19 mouse cellular contexts compared by ENCODE assay signal in genomic region chrX:161689336-161689735, GRCm38 (mm10). TPM values are rescaled to one million over a fixed set of nuclear protein-coding genes. Genes with fewer than 3 reads are reported as not detected.
DNase-seq lines count a peak whose midpoint lies in the region; ATAC-seq and TF ChIP-seq lines count a peak whose summit lies in the region.
"Had no signal": no experiment of that assay in that cellular context is flagged by ENCODE, and none has a peak within 500 bp of the region (broad histone marks: within the 10 kb centered on the region; RNA-seq: fewer than 3 reads in every experiment).

No protein-coding gene starts in this region.

- no peak for ATAC-seq in limb, embryonic 14.5 days (ENCODE audit: low FRiP score, low read depth)
- no peak for ATAC-seq in intestine, embryonic 16.5 days
- ATAC-seq: forebrain, embryonic 13.5 days; hindbrain, embryonic 16.5 days; liver, postnatal 0 days; midbrain, embryonic 16.5 days had no signal

- H3K27me3 ChIP-seq in limb, embryonic 14.5 days (ENCODE audit: control insufficient read depth, insufficient read depth, low read length): 0 out of 2 replicates have a peak, but pooled peaks cover 5% of the 10 kb centered on the region
- peaks cover 92% of the 10 kb centered on the region for H3K27me3 ChIP-seq in limb, embryonic 10.5 days (ENCODE audit: low read depth, poor library complexity, severe bottlenecking)
- 0 out of 2 replicates have a peak, but pooled peaks cover 3% of the 10 kb centered on the region for H3K27me3 ChIP-seq in intestine, embryonic 16.5 days (replicated peaks; ENCODE audit: control insufficient read depth, insufficient read depth, low read length)

- no peak overlapping the region for H3K4me2 ChIP-seq in limb, embryonic 14.5 days (replicated peaks; ENCODE audit: low read depth, low read length, severe bottlenecking)
- H3K4me2 ChIP-seq in intestine, embryonic 16.5 days (ENCODE audit: low read depth, low read length): no peak overlapping the region
- H3K4me2 ChIP-seq: forebrain, embryonic 13.5 days had no signal

- TF ChIP-seq POLR2A in limb, embryonic 14.5 days (IDR thresholded peaks at IDR 0.05; ENCODE audit: borderline replicate concordance, extremely low read depth, insufficient read depth, insufficient read length): no peak

- no peak overlapping the region for H3K4me3 ChIP-seq in limb, embryonic 14.5 days (replicated peaks; ENCODE audit: low read length)
- no peak overlapping the region for H3K4me3 ChIP-seq in limb, embryonic 10.5 days
- no peak overlapping the region for H3K4me3 ChIP-seq in intestine, embryonic 16.5 days (ENCODE audit: low read length)
- H3K4me3 ChIP-seq: forebrain, embryonic 13.5 days; megakaryocyte, embryonic 14.5 days had no signal

- DNase-seq in cerebellum, postnatal 36 days: peak; percentile 2 to 13
- no peak for DNase-seq in cerebellum, postnatal 4 days (ENCODE audit: low spot score in 2 of 2)
- peak; percentile 25 for DNase-seq in limb, embryonic 14.5 days (ENCODE audit: low spot score)
- DNase-seq in limb, embryonic 10.5 days (ENCODE audit: low spot score): no peak
- DNase-seq in heart, adult 9 months (ENCODE audit: low spot score in 2 of 2): peak; percentile 2 to 6
- no peak for DNase-seq in right cerebral cortex, postnatal 36 days (ENCODE audit: low spot score in 2 of 2)
- DNase-seq: kidney, adult 2 months; kidney, postnatal 25 days; liver; liver, postnatal 0 days; lung, postnatal 14 days; right cerebral cortex, adult 18-20 months; spleen, adult 18-20 months; thymus, adult 2 months had no signal

- H3K36me3 ChIP-seq in limb, embryonic 14.5 days (ENCODE audit: control insufficient read depth, insufficient read depth, low read length): no peaks in the 10 kb centered on the region
- no peaks in the 10 kb centered on the region for H3K36me3 ChIP-seq in limb, embryonic 10.5 days
- H3K36me3 ChIP-seq in intestine, embryonic 16.5 days (ENCODE audit: control insufficient read depth, insufficient read depth, low read length): no peaks in the 10 kb centered on the region

- WGBS in limb, embryonic 14.5 days: 61% methylated on average over 3 of the region's 3 CpGs
- WGBS in limb, embryonic 10.5 days: 71% methylated on average over 3 of the region's 3 CpGs
- 58% methylated on average over 3 of the region's 3 CpGs for WGBS in intestine, embryonic 16.5 days

- H3K9me3 ChIP-seq in limb, embryonic 14.5 days (ENCODE audit: control insufficient read depth, low read length): no peaks in the 10 kb centered on the region
- H3K9me3 ChIP-seq in limb, embryonic 10.5 days (replicated peaks): no peaks in the 10 kb centered on the region
- H3K9me3 ChIP-seq in intestine, embryonic 16.5 days (ENCODE audit: control insufficient read depth, low read length): no peaks in the 10 kb centered on the region
- H3K9me3 ChIP-seq: forebrain, embryonic 13.5 days; megakaryocyte, embryonic 14.5 days had no signal

- no peak overlapping the region for H3K9ac ChIP-seq in limb, embryonic 14.5 days (ENCODE audit: low read depth, low read length, severe bottlenecking)
- no peak overlapping the region for H3K9ac ChIP-seq in intestine, embryonic 16.5 days (ENCODE audit: low read depth, low read length)
- H3K9ac ChIP-seq: forebrain, embryonic 13.5 days; liver, postnatal 0 days had no signal

- no peaks in the 10 kb centered on the region for H3K4me1 ChIP-seq in limb, embryonic 14.5 days (ENCODE audit: control insufficient read depth, insufficient read depth, low read length)
- no peaks in the 10 kb centered on the region for H3K4me1 ChIP-seq in limb, embryonic 10.5 days
- no peaks in the 10 kb centered on the region for H3K4me1 ChIP-seq in intestine, embryonic 16.5 days (ENCODE audit: control insufficient read depth, insufficient read depth, low read length)
- H3K4me1 ChIP-seq: forebrain, embryonic 13.5 days; megakaryocyte, embryonic 14.5 days had no signal

- H3K27ac ChIP-seq in limb, embryonic 14.5 days (replicated peaks; ENCODE audit: low read depth, low read length): no peak overlapping the region
- H3K27ac ChIP-seq in limb, embryonic 10.5 days: no peak overlapping the region
- H3K27ac ChIP-seq in intestine, embryonic 16.5 days (ENCODE audit: low read length): no peak overlapping the region
- H3K27ac ChIP-seq: forebrain, embryonic 13.5 days had no signal

RNA-seq across cellular contexts. Expression of gene Rai2, which starts 27.5 kb away (rescaled TPM):
- 5.6 and 7.0 TPM in 2 replicates for polyA plus RNA-seq in limb, embryonic 14.5 days (2012; rRNA removed)
- 6.2 and 6.4 TPM in 2 replicates for polyA plus RNA-seq in limb, embryonic 14.5 days (2014; fragmentation: Nextera tagmentation; extraction: Ambion mirVana)
- polyA plus RNA-seq in limb, embryonic 10.5 days (2016; fragmentation: Nextera tagmentation; extraction: Ambion mirVana): 0.28 and 0.34 TPM in 2 replicates
- 10.1 and 10.2 TPM in 2 replicates for polyA plus RNA-seq in intestine, embryonic 16.5 days (2015; fragmentation: Nextera tagmentation; extraction: Ambion mirVana)

Comparison
In these comparisons a context has a peak if more than half of its experiments do, and no peak if none do; other contexts are left out.
1. DNase-seq: peak in cerebellum, postnatal 36 days (2 of 2), limb, embryonic 14.5 days (single experiment) and heart, adult 9 months (2 of 2); none in cerebellum, postnatal 4 days (0 of 2), limb, embryonic 10.5 days (single experiment) and right cerebral cortex, postnatal 36 days (0 of 2).